Mouse (Mus musculus): Measurements from ENCODE around the gene Fyn. TPM values are rescaled to one million over a fixed set of nuclear protein-coding genes. Genes with fewer than 3 reads are reported as not detected.

The Fyn gene
- total RNA-seq, 2 experiments from 2014 or later, result 1.4 to 6.3 TPM

DNA sequence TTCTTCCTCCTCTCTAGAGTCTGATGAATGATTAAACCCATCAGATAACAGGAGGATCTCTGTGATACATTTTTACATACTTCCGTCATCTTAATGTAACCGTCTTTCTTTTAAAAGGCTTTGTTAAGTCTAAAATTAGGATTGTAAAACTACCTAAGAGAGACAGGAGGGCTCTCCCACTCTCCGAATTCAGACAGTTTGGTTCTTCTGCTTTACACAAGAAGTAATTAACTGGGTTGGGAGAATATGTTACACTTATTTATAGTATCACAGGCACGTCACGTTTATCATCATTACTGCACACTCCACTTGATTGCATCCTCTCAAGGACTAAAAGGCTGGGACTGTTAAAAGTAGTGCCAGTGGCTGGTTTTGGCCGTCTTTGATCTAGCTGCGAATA is 40.9 kb downstream of the Fyn start:
- ATAC-seq (replicated peaks; ENCODE audit: low FRiP score, poor library complexity, severe bottlenecking), result no peak

- no peak for ATAC-seq (replicated peaks; ENCODE audit: low FRiP score, poor library complexity, severe bottlenecking)
Observed at GRCm38 (mm10) chr10:39410151-39410649, 41.5 kb downstream of the Fyn start.

- ATAC-seq (replicated peaks; ENCODE audit: low FRiP score, poor library complexity, severe bottlenecking), result no peak
Observed at GRCm38 (mm10) chr10:39411857-39412559, 43.4 kb downstream of the Fyn start.

- no peak for ATAC-seq (replicated peaks; ENCODE audit: low FRiP score, poor library complexity, severe bottlenecking)
Observed at GRCm38 (mm10) chr10:39412826-39413620, 44.4 kb downstream of the Fyn start.

DNA sequence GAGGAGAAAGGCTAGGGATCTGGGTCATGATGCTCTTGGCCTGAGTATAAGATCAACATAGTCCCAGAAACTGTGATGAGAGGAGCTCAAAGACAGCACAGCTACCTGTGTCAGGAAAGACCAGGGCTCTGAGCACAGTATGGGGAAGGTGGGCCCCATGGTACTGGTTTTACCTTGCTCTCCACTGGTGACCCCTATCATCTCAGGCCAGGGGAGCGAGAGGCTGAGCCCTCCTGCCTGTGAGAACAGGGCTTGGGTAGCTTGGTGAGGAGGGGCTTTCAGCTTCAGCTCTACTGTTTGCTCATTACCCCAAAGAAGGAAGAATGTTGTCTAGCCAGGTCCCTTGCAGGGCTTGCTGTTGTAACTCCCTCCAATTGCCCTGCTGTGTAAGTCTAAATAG is 45.4 kb downstream of the Fyn start:
- ATAC-seq (replicated peaks; ENCODE audit: low FRiP score, poor library complexity, severe bottlenecking), result no peak

- no peak for ATAC-seq (replicated peaks; ENCODE audit: low FRiP score, poor library complexity, severe bottlenecking)
Observed at GRCm38 (mm10) chr10:39415586-39415985, 46.9 kb downstream of the Fyn start.

DNA sequence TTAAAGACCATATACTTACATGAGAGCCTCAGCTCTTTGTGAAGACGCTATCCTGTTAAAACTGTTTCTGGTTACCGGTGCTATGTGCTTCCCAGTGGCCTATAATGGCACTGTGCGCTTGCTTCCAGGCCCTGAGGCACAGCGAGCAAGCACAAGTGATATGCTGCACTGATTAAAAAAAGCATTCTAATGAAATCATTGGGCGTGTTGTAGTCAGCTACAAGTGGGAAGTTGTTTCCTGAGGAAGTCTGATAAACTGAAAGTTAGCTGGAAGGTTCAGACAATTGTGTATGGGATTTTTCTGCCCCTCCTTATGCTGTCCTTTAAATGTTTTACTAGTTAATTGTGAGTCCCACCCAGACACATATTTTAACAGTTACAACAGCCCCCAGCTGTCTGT is 49.0 kb downstream of the Fyn start:
- no peak for ATAC-seq (replicated peaks; ENCODE audit: low FRiP score, poor library complexity, severe bottlenecking)

GRCm38 (mm10) chr10:39418395-39418794 is 49.7 kb downstream of the Fyn start:
- ATAC-seq (replicated peaks; ENCODE audit: low FRiP score, poor library complexity, severe bottlenecking), result no peak

- ATAC-seq (replicated peaks; ENCODE audit: low FRiP score, poor library complexity, severe bottlenecking), result no peak
Observed at GRCm38 (mm10) chr10:39420842-39421617, 52.4 kb downstream of the Fyn start.

GRCm38 (mm10) chr10:39421772-39422171 is 53.1 kb downstream of the Fyn start:
- ATAC-seq (replicated peaks; ENCODE audit: low FRiP score, poor library complexity, severe bottlenecking), result no peak

- ATAC-seq (replicated peaks; ENCODE audit: low FRiP score, poor library complexity, severe bottlenecking), result no peak
Observed at GRCm38 (mm10) chr10:39424643-39425042, 56.0 kb downstream of the Fyn start.

- ATAC-seq (replicated peaks; ENCODE audit: low FRiP score, poor library complexity, severe bottlenecking), result no peak
Observed at GRCm38 (mm10) chr10:39426033-39426432, 57.4 kb downstream of the Fyn start.

- no peak for ATAC-seq (replicated peaks; ENCODE audit: low FRiP score, poor library complexity, severe bottlenecking)
Observed at GRCm38 (mm10) chr10:39426833-39427490, 58.3 kb downstream of the Fyn start.

GRCm38 (mm10) chr10:39429661-39430060 is 61.0 kb downstream of the Fyn start:
- no peak for ATAC-seq (replicated peaks; ENCODE audit: low FRiP score, poor library complexity, severe bottlenecking)

DNA sequence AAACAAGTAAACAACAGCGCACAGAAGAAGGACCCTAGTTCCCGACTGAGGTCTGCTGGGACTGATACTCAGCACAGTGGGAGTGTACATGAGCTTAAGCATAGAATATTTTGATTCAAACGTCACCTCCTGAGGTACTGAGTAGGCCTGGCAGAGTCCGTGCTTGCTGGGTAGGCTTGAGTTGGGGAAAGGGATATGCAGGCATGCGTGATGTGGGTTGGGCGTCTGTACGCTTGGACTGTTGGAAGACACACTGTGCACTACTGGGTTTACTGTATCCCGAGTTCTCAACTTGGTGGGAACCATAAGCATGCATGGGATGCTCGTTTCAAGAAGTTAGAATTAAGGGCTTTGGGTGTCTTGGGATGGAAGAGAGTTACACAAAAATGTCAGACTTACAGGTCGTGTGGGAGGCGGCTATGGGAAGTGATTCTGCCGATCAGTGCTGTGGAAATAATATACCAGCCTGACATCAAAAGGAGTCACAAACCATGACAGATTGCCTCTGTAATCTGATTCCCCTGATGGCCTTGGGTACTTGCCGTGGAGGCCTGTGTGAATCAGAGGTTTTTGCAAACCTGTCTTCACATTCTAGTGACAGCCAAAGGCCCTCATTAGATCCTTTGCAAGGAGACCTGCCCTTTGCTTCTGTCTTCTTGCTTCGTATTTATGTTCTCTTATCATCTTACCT is 61.6 kb downstream of the Fyn start:
- no peak for ATAC-seq (replicated peaks; ENCODE audit: low FRiP score, poor library complexity, severe bottlenecking)

DNA sequence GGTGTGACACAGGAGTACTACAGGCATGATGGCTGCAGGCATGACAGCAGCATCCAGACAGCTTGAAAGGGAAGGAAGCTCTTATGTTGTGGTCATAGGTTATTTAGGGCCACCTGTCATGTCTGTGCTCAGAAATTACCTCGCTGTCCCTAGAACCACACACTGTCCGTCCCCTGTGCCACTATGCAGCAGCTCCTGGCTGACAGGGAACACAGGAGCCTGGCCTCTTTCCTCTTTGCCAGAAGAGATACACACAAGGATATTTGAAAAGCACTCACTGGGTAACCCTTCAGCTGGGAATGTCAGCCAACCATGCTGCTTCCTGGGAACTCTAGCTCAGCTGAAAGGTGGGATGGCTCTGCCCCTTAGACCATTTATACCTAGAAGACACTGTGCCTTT is 62.6 kb downstream of the Fyn start:
- ATAC-seq (replicated peaks; ENCODE audit: low FRiP score, poor library complexity, severe bottlenecking), result no peak

- ATAC-seq (replicated peaks; ENCODE audit: low FRiP score, poor library complexity, severe bottlenecking), result no peak
Observed at GRCm38 (mm10) chr10:39432648-39433568, 64.3 kb downstream of the Fyn start.

DNA sequence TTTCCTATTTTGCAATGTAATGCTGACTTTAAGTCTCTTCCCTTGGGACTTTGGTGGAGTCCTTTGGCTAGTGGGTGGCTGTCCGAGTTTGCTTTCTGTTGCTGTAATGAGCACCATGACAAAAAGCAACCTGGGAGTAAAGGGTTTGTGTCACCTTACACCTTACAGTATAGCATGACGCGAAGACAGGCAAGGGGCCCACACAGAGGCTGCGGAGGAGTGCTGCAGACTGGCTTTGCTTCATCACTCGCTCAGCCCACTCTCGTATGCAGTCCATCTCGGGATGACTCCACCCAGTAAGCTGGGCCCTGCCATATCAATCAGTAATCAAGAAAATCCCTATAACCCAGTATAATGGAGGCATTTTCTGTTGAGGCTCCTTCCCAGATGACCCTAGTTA is 65.2 kb downstream of the Fyn start:
- ATAC-seq (replicated peaks; ENCODE audit: low FRiP score, poor library complexity, severe bottlenecking), result no peak
